Mouse (Mus musculus) layer of hippocampus, adult 9-11 months (tissue): ENCODE measurements at regions not wholly inside any gene's neighbourhood (a gene's known extent, or its start where the extent isn't known, plus 50 kb on each side); places are given as distances from the start of the nearest gene placed in this dataset.

Experiments
- DNase-seq: peaks from one replicate; pipeline ENCODE4 v3.0.0; 2022

- no peak for DNase-seq
Measured at GRCm38 (mm10) chr15:59214096-59214495, 325.0 kb downstream of the Gm49356 start.

- no peak for DNase-seq
Measured at GRCm38 (mm10) chr15:59215239-59215638, 326.1 kb downstream of the Gm49356 start.

- DNase-seq: no peak
Measured at GRCm38 (mm10) chr15:59217481-59217880, 328.4 kb downstream of the Gm49356 start.

- no peak for DNase-seq
Measured at GRCm38 (mm10) chr15:59218916-59219315, 329.8 kb downstream of the Gm49356 start.

- DNase-seq: no peak
Measured at GRCm38 (mm10) chr15:59225637-59226036, 336.5 kb downstream of the Gm49356 start.

GRCm38 (mm10) chr15:59227293-59227692, 338.2 kb downstream of the Gm49356 start:
- DNase-seq: no peak

GRCm38 (mm10) chr15:59230536-59230935, 341.4 kb downstream of the Gm49356 start:
- DNase-seq: no peak

GRCm38 (mm10) chr15:59231703-59232102, 342.6 kb downstream of the Gm49356 start:
- DNase-seq: no peak

GRCm38 (mm10) chr15:59232290-59232689, 343.2 kb downstream of the Gm49356 start:
- DNase-seq: no peak

- no peak for DNase-seq
Measured at GRCm38 (mm10) chr15:59237446-59238161, 348.5 kb downstream of the Gm49356 start.

- DNase-seq: no peak
Measured at GRCm38 (mm10) chr15:59241752-59242151, 352.7 kb downstream of the Gm49356 start.

- DNase-seq: peak; percentile 5
Measured at GRCm38 (mm10) chr15:59245927-59246649, 357.0 kb downstream of the Gm49356 start.

- DNase-seq: no peak
Measured at GRCm38 (mm10) chr15:59248477-59249260, 359.6 kb downstream of the Gm49356 start.

GRCm38 (mm10) chr15:59261380-59261779, 372.3 kb downstream of the Gm49356 start:
- no peak for DNase-seq

- DNase-seq: no peak
Measured at GRCm38 (mm10) chr15:59262380-59262779, 373.3 kb downstream of the Gm49356 start.

GRCm38 (mm10) chr15:59263433-59264328, 374.6 kb downstream of the Gm49356 start:
- DNase-seq: peak; percentile 6
